Mouse (Mus musculus) embryonic fibroblast, embryonic 13.5 days (primary cell): Measurements from ENCODE around the gene Gart.

Experiments
- CTCF ChIP-seq: IDR thresholded peaks from 2 replicates; pipeline ENCODE4 v1.5.1; 2011; ENCODE audit warnings: mild to moderate bottlenecking, control low read depth, low read length, moderate library complexity, borderline replicate concordance; ENCODE audit not compliant: insufficient read depth
- POLR2A ChIP-seq: IDR thresholded peaks from 2 replicates; pipeline ENCODE4 v1.6.1; 2011; ENCODE audit warnings: low read depth, mild to moderate bottlenecking, control low read depth, low read length, moderate library complexity

DNA sequence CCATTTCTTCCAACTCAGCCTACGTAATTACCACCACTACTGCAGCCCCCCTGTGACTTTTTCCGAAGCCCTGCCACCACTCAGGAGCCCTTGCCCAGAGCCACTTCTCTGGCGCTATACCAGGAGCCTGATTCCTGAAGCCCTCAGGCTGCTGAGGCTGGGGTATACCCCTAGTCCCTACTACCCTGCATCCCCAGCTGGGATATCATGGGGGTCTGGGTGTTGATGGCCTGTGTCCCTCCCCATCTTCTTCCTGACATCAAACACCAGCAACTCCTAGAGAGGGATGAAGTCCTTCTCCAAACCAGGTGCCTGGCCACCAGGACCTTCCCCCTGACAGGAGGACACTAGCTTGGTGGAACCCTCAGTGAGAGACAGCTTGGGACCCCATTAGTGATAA is 5.4 kb upstream of the Gart start:
- no peak for TF ChIP-seq POLR2A
- no peak for TF ChIP-seq CTCF
